Mouse (Mus musculus) small intestine, adult 2 months (tissue): ENCODE results near the gene Pold1. TPM values are rescaled to one million over a fixed set of nuclear protein-coding genes. Genes with fewer than 3 reads are reported as not detected.

Experiments used
- H3K27ac ChIP-seq: fragments of 200-500 bp; 2 replicates; pipeline ENCODE4 v1.5.1; 2012; ENCODE audit warnings: low read depth, low read length, control low read depth, inconsistent platforms; ENCODE audit not compliant: insufficient read depth
- H3K27me3 ChIP-seq: fragments of 200-500 bp; 2 replicates; pipeline ENCODE4 v1.6.1; 2012; ENCODE audit warnings: mild to moderate bottlenecking, moderate library complexity, low read length, inconsistent platforms; ENCODE audit not compliant: control insufficient read depth, insufficient read depth
- H3K36me3 ChIP-seq: fragments of 200-500 bp; 2 replicates; pipeline ENCODE4 v1.6.1; 2012; ENCODE audit warnings: mild to moderate bottlenecking, low read length, control low read depth, inconsistent platforms; ENCODE audit not compliant: control insufficient read depth, insufficient read depth
- H3K4me1 ChIP-seq: fragments of 200-500 bp; 2 replicates; pipeline ENCODE4 v1.6.1; 2012; ENCODE audit warnings: low read length, inconsistent platforms, mixed read lengths; ENCODE audit not compliant: control insufficient read depth, insufficient read depth, insufficient read length
- H3K4me3 ChIP-seq: fragments of 200-500 bp; 2 replicates; pipeline ENCODE4 v1.5.1; 2012; ENCODE audit warnings: low read depth, mild to moderate bottlenecking, control low read depth, inconsistent platforms, low read length, moderate library complexity
- CTCF ChIP-seq: fragments of 200-500 bp; IDR thresholded peaks from 2 replicates; pipeline ENCODE4 v1.5.1; 2012; ENCODE audit warnings: low read depth, mild to moderate bottlenecking, control low read depth, inconsistent platforms, low read length, moderate library complexity, mixed read lengths; ENCODE audit not compliant: insufficient replicate concordance, insufficient read length; ENCODE audit errors: extremely low read depth
- POLR2A ChIP-seq: fragments of 200-500 bp; IDR thresholded peaks from 2 replicates; pipeline ENCODE4 v1.6.1; 2012; ENCODE audit warnings: low read depth, mild to moderate bottlenecking, control low read depth, inconsistent platforms, low read length, moderate library complexity
- WGBS: fragments of 180-500 bp; shearing (Covaris S2); methylation state at CpG from one replicate; pipeline ENCODE4 v1.1.7; 2018; 5-methylcytosine and 5-hydroxymethylcytosine counted together
- polyA plus RNA-seq: library from polyadenylated mRNA; depleted of rRNA; stranded (reverse); fragments of >200 nt; gene quantifications from 2 replicates; pipeline ENCODE4 v1.2.3, GENCODE M21; 2012

Pold1 gene
- polyA plus RNA-seq, 1 experiment: 46.9 TPM

DNA sequence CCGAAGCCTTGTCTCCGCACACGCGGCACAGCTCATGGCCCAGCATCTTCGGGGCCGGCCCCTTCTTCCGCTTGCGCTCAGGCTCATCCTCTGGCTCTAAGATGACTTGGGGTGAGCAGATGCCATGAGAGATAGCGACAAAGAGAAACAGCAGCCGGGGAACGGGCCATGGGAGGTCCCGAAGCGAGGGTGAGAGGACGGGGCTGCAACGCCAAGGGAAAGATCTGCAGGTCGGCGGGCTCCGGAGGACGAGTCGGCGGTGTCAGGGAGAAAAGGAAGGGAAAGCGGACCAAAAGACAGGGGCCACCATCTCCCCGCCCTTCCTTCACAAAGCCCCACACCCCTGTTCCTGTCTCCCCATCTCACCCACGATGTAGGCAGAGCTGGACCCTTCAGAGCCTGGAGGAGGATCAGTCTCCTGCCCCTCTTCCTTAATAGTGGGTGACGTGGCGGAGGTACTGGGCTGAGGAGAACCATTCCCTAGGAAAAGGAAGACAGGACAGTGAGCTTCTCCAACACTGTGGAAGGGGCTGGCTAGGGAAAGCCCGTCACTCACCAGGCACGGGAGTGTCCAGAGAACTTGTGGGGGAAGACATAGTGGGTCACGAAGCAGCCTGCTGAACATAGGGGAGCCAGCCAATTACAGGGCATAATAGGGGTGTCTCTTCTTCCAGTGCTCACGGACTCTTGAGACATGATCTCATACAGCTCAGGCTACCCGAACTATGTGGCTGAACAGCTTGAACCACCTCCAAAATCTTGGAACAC is 3.7 kb upstream of the Pold1 start:
- Histone ChIP-seq H3K27ac (no peak overlapping the region), H3K27me3 (no peaks in the 10 kb centered on the region), H3K4me3 (peak overlapping the region; percentile 99; the same call in 1 of the 2 replicates), H3K4me1 (peaks cover 17% of the 10 kb centered on the region; the same call in 1 of the 2 replicates), H3K36me3 (peaks cover 34% of the 10 kb centered on the region)
- no peak for TF ChIP-seq POLR2A
- no peak for TF ChIP-seq CTCF
- WGBS: 85% methylated on average over 31 of the region's 31 CpGs

DNA sequence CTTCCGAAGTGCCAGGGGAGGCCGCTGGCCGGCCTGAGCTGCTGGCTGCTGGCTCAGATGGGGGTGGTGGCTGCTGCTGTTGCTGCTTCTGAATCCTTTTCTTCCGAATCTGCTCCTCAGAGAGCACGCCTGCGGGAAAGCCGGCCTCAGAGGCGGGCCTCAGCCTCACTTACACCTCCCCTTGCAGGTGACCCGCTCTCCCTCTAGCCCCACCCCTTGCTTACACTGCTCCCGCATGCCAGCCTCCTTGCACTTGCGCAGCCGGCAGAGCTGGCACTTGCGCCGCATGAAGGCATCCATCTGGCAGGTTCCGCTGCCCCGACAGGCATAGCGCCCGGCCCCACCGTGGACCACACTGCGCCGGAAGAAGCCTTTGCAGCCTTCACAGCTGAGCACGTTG is 3.1 kb upstream of the Pold1 start:
- Histone ChIP-seq H3K4me1 (peaks cover 12% of the 10 kb centered on the region; the same call in 1 of the 2 replicates), H3K4me3 (no peak overlapping the region), H3K36me3 (peaks cover 34% of the 10 kb centered on the region), H3K27ac (no peak overlapping the region), H3K27me3 (no peaks in the 10 kb centered on the region)
- WGBS: 91% methylated on average over 22 of the region's 22 CpGs
- no peak for TF ChIP-seq CTCF
- no peak for TF ChIP-seq POLR2A

DNA sequence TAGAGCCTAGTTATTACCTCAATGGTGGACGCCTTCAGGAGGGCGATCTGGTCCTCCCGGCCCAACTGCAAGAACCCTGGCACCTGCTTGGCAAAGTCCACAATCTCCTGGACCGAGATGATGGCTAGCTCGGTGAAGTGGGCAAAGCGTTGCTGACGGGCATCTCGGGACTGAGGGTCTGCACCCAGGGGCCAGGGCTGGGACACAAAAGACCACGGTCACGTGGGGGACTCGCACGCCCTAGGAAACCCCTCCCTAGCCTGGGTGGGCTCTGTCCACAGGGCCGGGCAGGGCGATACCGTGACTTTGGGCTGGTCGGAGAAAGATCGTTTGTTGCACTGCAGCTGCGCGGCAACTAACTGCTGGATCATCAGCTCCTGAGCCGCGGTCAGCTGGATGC is 2.7 kb upstream of the Pold1 start:
- H3K36me3 ChIP-seq: peaks cover 34% of the 10 kb centered on the region
- TF ChIP-seq POLR2A: no peak
- no peak for TF ChIP-seq CTCF
- H3K4me3 ChIP-seq: no peak overlapping the region
- WGBS: 92% methylated on average over 21 of the region's 21 CpGs
- no peak overlapping the region for H3K27ac ChIP-seq
- H3K27me3 ChIP-seq: no peaks in the 10 kb centered on the region
- peaks cover 12% of the 10 kb centered on the region; the same call in 1 of the 2 replicates for H3K4me1 ChIP-seq

DNA sequence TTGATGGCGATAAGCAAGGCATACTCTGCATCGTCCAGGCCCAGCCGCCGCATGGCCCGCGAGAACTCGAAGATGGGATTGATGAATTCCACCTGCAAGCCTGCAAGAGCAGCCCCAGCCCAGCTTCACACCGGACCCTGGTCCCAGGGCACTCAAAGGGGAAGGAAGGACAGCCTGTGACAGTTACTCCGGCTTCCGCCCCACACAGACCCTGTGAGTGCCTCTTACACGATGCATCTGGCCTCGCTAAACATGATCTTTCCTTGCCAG is 1.7 kb upstream of the Pold1 start:
- Histone ChIP-seq H3K27me3 (no peaks in the 10 kb centered on the region), H3K36me3 (peaks cover 34% of the 10 kb centered on the region), H3K4me3 (no peak overlapping the region), H3K27ac (no peak overlapping the region), H3K4me1 (peaks cover 12% of the 10 kb centered on the region; the same call in 1 of the 2 replicates)
- 96% methylated on average over 12 of the region's 12 CpGs for WGBS
- TF ChIP-seq POLR2A: no peak
- no peak for TF ChIP-seq CTCF

DNA sequence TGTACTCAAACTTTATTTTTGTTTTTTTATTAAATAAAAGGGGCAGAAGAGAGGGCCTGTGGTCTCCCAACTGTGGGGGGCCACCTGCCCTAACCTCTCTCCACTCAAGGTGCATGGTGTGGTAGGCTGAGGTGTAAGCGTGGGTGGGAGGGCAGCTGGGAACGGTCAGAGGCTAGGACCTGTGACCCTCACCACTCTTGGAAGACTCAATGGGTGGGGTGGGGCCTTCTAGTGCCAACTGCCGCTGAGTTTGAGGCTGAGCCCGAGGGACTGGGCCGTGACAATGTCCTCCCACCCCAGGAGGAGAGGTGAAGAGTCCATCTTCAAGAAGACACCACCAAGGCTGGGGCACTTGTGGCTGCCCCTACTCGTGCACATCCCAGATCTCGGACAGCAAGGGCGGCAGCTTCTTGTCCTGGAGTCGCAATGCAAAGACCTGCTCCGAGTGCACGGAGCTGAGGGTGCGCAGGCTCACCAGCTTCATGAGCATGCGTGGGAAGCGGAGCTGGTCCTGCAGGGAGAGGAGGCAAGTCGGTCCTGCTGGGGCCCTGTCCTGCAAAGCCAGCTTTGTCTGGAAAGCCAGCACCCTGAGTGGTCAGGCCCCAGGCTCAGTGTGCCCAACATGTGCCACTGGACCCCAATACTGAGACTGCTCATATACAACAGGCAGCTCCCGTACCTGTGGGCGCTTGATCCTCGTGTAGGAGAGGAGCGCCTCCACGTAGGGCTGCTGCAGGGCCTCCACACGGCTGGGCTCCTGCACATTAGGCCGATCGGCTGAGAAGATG is 1.2 kb upstream of the Pold1 start:
- H3K27ac ChIP-seq: no peak overlapping the region
- H3K36me3 ChIP-seq: peaks cover 34% of the 10 kb centered on the region
- TF ChIP-seq POLR2A: no peak
- TF ChIP-seq CTCF: no peak
- WGBS: 95% methylated on average over 23 of the region's 23 CpGs
- H3K27me3 ChIP-seq: no peaks in the 10 kb centered on the region
- H3K4me1 ChIP-seq: peaks cover 12% of the 10 kb centered on the region; the same call in 1 of the 2 replicates
- no peak overlapping the region for H3K4me3 ChIP-seq

DNA sequence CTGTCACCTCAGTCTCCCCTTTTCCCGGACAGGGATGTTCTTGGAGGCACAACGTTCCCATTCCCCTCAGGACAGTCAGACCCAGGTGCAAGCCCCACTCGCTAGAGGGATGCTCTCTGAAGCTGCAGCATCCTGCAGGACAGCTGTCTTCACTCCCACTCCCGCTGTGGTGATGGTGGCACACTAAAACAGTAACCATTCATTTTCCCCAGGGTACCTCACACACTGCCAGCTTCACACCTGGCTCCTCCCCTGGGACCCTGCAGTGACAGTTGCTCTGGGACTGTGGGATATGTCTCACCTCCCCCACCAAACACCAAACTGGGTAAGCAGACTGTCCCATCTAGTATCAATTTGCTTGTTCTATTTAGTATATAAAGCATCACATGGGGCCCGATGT is 924 bp downstream of the Pold1 start:
- no peak for TF ChIP-seq POLR2A
- no peak for TF ChIP-seq CTCF
- Histone ChIP-seq H3K4me1 (peaks cover 7% of the 10 kb centered on the region; the same call in 1 of the 2 replicates), H3K27ac (no peak overlapping the region), H3K36me3 (peaks cover 34% of the 10 kb centered on the region), H3K4me3 (peak overlapping the region; percentile 68), H3K27me3 (no peaks in the 10 kb centered on the region)
- WGBS: 19% methylated on average over 5 of the region's 5 CpGs

DNA sequence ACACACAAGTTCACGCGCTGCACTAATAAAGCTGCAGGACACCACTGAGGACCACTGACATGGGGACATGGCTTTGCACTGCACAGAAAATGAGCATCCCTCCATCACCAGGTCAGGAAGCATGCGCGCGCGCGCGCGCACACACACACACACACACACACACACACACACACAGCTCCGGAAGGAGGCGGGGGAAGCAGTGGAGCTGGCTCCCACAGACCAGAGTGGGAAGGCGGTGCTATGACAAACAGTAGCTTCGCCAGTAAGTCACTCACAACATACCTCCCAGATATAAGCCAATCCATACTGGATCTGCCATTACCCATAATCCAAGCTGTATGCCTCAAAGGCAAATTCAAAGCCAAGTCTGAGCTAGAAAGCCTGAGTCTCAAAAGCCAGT is 1.6 kb downstream of the Pold1 start:
- Histone ChIP-seq H3K4me1 (peaks cover 6% of the 10 kb centered on the region; the same call in 1 of the 2 replicates), H3K4me3 (no peak overlapping the region), H3K36me3 (peaks cover 28% of the 10 kb centered on the region), H3K27ac (no peak overlapping the region), H3K27me3 (no peaks in the 10 kb centered on the region)
- no peak for TF ChIP-seq POLR2A
- no peak for TF ChIP-seq CTCF
- WGBS: 89% methylated on average over 13 of the region's 13 CpGs
